Mouse (Mus musculus) lung, adult 18-20 months (tissue): ENCODE measurements around the gene Atp8b5.
A peak's percentile ranks its signal among the peaks of the same experiment; 100 is the strongest.

ENCODE experiments used
- DNase-seq, 2 experiments: peaks; one replicate each; pipeline ENCODE4 v3.0.0; 2022; ENCODE audit warnings: mixed read lengths in 2 of 2

Atp8b5 gene

DNA sequence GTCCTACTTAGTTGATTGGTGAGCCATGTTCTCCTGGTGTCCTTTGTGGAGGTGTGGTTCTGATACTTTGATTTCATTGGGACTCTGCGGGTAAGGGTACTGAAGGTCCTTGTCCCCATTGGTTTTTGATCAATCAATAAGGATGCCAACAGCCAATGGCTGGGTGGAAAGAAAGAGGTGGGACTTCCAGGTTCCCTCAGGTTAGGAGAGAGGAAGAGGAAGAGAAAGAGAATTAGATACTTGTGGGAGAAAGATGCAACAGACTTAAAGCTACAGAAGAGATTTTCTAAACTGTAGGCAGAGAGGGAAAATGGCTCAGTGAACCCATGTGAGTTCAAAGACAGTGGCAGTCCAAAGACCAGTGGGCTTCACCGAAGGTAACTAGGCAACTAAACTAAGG is 60.2 kb downstream of the Atp8b5 start:
- no peak for DNase-seq

- no peak for DNase-seq
Observed at GRCm38 (mm10) chr4:43334771-43335170, 67.8 kb downstream of the Atp8b5 start.

GRCm38 (mm10) chr4:43336176-43336575 is 69.2 kb downstream of the Atp8b5 start:
- no peak for DNase-seq

DNA sequence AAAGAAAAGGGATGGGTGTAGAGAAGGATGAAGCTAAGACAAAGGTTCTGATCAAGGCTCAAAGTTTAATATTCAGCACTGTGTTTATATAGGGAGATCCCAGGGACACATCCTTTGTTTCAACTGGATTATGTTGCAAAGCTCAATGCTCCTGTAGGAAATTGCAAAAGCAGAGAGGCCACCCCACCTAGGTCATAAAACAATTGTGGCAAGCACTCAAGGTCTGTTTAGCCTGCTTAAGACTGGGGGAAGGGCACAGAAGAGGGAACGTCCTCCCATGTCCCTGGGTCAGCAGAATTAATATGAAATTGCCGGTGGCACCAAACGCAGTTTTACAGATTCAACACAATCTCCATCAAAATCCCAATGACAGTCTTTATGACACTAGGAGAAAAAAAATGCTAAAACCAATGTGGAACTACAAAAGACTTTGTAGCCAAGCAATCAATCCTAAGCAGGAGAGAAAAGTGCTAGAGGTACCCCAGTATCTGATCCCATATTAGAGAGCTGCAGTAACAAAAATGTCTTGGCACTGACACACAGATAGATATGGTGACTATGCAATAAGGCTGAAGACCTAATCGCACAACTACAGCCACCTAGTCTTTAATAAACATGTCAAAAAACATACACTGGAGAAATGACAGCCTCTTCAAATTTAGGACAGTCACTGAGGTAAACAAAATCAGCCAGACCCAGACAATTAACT is 73.3 kb downstream of the Atp8b5 start:
- peak; percentile 5 to 18 for DNase-seq

GRCm38 (mm10) chr4:43341276-43341891 is 74.4 kb downstream of the Atp8b5 start:
- DNase-seq = no peak

DNA sequence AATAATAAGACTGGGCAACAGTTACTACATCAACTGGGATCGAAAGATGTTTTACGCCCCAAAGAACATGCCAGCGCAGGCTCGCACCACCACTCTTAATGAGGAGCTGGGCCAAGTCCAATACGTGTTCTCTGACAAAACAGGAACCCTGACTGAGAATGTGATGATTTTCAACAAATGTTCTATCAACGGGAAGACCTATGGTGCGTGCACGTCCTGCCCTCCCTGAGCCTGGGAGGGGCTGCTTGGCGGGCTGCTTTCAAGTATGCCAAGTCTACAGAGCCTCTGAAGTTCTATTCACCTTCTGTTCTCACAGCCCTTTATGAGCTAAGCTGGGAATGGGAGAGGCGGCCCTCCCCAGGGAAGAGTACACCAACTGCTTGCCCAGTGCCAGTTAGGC is 75.5 kb downstream of the Atp8b5 start:
- DNase-seq = no peak

DNA sequence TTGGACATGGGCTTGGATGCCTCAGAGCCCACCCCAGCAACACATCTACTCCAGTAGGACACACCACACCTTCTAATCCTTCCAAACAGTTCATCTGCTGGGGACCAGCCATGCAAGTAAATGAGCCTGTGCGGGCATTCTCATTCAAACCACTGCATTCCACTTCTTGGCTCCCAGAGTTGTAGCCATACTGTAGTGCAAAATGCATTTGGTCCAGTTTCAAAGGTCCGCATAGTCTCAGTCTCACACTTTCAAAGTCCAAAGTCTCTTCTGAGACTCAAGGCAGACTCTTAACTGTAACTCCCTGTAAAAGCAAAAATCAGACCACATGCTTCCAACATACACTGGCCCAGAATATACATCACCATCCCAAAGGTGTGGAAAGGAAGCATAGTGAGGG is 78.0 kb downstream of the Atp8b5 start:
- no peak for DNase-seq

- DNase-seq = no peak
Observed at GRCm38 (mm10) chr4:43349206-43349605, 82.2 kb downstream of the Atp8b5 start.

GRCm38 (mm10) chr4:43350038-43350560 is 83.1 kb downstream of the Atp8b5 start:
- no peak for DNase-seq

- DNase-seq = no peak
Observed at GRCm38 (mm10) chr4:43353662-43354061, 86.7 kb downstream of the Atp8b5 start.

DNA sequence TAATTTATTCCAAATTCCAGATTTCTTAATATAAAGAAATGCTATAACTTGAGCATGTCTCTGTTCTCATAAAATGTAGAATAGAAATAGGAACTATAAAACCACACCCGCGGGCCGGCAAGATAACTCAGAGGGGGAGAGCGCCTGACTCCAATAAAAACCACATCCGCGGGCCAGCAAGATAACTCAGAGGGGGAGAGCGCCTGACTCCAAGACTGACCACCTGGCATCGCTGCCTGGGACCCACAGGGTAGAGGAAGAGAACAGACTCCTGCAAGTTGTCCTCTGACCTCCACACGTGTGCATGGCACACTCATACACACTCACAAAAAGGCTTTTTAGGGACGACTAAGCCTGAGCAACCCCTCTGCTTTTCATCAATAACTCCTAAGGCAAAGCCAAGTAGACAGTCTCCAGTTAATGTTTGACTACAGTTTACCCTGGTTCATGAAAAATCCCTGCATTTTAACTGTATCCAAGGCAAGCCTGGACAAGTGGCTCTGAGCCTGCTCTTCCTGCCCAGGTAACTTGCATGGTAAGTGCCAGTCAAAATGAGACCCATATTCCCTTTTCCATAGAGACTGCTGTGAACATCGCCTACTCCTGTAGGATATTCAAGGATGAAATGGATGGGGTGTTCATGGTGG is 98.1 kb downstream of the Atp8b5 start:
- no peak for DNase-seq

DNA sequence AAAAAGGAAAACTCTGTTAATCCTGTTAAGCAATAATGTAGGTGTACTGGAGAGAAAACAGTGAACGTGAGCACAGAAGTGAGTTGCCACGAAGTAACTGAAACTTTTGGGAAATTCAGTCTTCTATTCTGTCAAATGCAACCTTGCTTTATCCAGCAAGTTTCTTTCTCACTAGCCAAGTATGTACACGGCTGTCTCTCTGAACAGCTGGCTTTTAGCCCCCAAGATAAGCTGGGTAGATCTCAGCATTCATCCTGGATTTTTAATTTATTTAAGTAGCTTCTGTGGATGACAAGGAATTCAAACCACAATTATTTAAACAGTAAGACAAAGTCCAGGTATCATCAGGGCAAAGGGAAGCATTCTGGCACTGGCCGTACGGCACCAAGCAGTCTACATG is 100.3 kb downstream of the Atp8b5 start:
- DNase-seq = no peak

- DNase-seq = no peak
Observed at GRCm38 (mm10) chr4:43367787-43368186, 100.8 kb downstream of the Atp8b5 start.

DNA sequence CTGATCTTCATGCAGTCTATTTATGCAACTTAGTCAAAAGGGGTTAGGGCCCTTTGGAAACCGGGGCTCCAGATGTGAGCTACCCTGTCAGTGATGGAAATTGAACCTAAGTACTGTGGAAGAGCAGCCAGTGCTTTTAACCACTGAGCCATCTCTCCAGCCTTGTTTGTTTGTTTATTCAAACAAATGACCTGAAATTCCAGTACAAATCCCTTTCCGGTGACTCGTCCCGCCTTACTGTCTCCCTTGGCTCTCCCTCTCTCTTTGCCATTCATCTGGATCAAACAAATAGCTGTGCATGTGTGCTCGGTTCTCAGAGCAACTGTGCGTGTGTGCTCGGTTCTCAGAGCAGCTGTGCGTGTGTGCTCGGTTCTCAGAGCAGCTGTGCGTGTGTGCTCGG is 104.4 kb downstream of the Atp8b5 start:
- no peak for DNase-seq

GRCm38 (mm10) chr4:43372155-43372554 is 105.2 kb downstream of the Atp8b5 start:
- DNase-seq = peak; percentile 45 to 63

DNA sequence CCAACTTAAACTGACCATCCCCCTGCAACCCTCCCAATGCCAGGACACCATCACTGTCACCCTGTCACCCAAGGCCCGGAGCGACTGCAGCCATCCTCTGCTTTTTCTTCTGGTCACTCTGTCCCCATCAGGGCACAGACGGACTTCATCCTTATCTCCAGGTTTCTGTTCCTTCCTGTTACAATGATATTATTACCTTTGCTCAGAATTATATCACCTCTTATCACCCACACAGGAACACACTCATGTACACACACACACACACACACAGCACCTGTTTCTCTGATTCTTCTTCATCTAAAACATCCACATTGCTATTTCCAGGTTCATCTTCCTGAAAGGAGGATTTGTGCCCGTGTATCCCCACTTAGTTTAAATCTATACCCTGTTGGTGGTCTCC is 107.3 kb downstream of the Atp8b5 start:
- DNase-seq = no peak

GRCm38 (mm10) chr4:43379601-43380000 is 112.6 kb downstream of the Atp8b5 start:
- DNase-seq = no peak

DNA sequence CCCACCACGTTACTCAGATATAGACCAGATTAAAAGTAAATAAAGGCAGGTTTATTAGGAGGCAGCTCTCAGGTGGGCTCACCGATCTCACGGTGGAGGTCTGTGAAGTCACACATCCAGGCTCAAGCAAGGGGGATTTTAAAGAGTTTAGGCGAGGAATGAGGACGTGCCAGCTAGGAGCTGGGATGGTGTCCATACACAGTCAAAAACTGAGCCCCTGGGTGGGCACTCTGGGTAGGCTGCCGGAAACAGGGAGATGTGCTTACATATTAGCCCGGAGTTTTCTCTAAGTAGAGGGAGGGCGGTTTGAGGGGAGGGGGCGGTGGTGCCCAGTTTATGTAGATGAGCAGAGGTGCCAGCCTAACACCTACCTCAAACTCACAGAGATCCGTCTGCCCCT is 114.0 kb downstream of the Atp8b5 start:
- no peak for DNase-seq

DNA sequence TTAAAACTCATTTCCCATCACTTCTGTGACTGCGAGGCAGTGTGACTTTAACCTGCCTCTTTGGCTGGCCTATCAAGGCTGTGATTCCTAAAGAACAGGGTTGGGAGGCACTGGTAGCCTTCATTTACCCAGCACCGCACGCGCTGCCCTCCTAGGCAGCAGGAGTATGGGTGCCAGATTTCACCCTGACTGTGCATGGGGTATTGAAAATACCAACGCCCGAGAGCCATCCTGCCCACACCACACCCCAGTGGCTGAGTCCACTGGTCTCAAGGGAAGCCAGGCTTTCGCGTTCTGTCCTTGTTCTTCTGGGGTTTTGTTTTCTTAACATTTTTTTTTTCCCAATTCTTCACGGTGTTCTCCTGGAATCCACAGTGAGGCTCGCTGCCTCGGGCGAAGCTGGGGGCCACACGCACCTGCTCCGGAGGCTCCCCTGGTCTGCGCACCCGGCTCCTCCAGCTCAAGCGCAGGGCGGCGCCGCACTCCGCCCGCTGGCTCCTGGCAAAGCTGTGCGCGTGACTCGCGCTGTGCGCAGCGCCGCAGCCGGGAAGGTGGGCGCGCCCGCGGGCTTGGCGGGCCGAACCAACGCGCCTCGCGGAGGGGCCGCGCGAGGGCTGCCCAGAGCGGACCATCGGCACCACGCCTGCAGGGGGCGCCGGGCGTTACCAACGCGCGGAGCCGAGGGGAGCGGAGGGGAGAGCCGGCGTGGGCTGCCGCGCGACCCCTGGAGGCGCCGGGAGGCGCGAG is 114.6 kb downstream of the Atp8b5 start, which contains the start of gene Rusc2:
Gene Rusc2 (plus strand): TSS at position 572 of the 747 bp plus-strand sequence.
- peak; percentile 92 to 94 for DNase-seq

- DNase-seq = no peak
Observed at GRCm38 (mm10) chr4:43382155-43383020, 115.4 kb downstream of the Atp8b5 start.

- peak in 1 of 2 experiments; percentile 43 for DNase-seq
Observed at GRCm38 (mm10) chr4:43383246-43384082, 116.5 kb downstream of the Atp8b5 start.
